Mouse (Mus musculus): ENCODE measurements around the gene Cd70.

Gene Cd70

GRCm38 (mm10) chr17:57148994-57149803, at the start of gene Cd70:
Gene Cd70, minus strand, starts transcription at chr17:57149777.
- DNase-seq = no peak

GRCm38 (mm10) chr17:57198252-57198651, 48.7 kb upstream of the Cd70 start:
- DNase-seq = peak; percentile 60

GRCm38 (mm10) chr17:57195326-57196010, 45.9 kb upstream of the Cd70 start:
- peak; percentile 71 for DNase-seq

- DNase-seq = peak; percentile 80
Measured at GRCm38 (mm10) chr17:57194771-57195170, 45.2 kb upstream of the Cd70 start.

- peak; percentile 91 for DNase-seq
Measured at GRCm38 (mm10) chr17:57194041-57194507, 44.5 kb upstream of the Cd70 start, which contains the start of gene Tnfsf14. Gene Tnfsf14, minus strand, starts transcription at chr17:57194177.

GRCm38 (mm10) chr17:57188510-57189192, 39.1 kb upstream of the Cd70 start:
- DNase-seq = peak; percentile 71

- DNase-seq = peak; percentile 75
Measured at GRCm38 (mm10) chr17:57185641-57186040, 36.1 kb upstream of the Cd70 start.

GRCm38 (mm10) chr17:57182871-57183270, 33.3 kb upstream of the Cd70 start:
- peak; percentile 59 for DNase-seq

- peak; percentile 89 for DNase-seq
Measured at GRCm38 (mm10) chr17:57180363-57180762, 30.8 kb upstream of the Cd70 start.

GRCm38 (mm10) chr17:57173351-57173750, 23.8 kb upstream of the Cd70 start:
- DNase-seq = peak; percentile 59

- DNase-seq = peak; percentile 74
Measured at GRCm38 (mm10) chr17:57172378-57172777, 22.8 kb upstream of the Cd70 start.

- peak; percentile 28 for DNase-seq
Measured at GRCm38 (mm10) chr17:57170616-57171260, 21.2 kb upstream of the Cd70 start.

GRCm38 (mm10) chr17:57166800-57167791, 17.5 kb upstream of the Cd70 start:
- DNase-seq = peak; percentile 94

GRCm38 (mm10) chr17:57153787-57154186, 4.2 kb upstream of the Cd70 start:
- peak; percentile 46 for DNase-seq

- peak; percentile 29 for DNase-seq
Measured at GRCm38 (mm10) chr17:57153006-57153405, 3.4 kb upstream of the Cd70 start.

GRCm38 (mm10) chr17:57148343-57148742, 1.2 kb downstream of the Cd70 start:
- no peak for DNase-seq

- DNase-seq = no peak
Measured at GRCm38 (mm10) chr17:57145115-57145514, 4.5 kb downstream of the Cd70 start.

GRCm38 (mm10) chr17:57143704-57144103, 5.9 kb downstream of the Cd70 start:
- no peak for DNase-seq

GRCm38 (mm10) chr17:57139708-57140107, 9.9 kb downstream of the Cd70 start:
- DNase-seq = no peak

GRCm38 (mm10) chr17:57138676-57139075, 10.9 kb downstream of the Cd70 start:
- no peak for DNase-seq

- no peak for DNase-seq
Measured at GRCm38 (mm10) chr17:57135635-57136034, 13.9 kb downstream of the Cd70 start.
